Mouse (Mus musculus) ES-Bruce4 (cell line): ENCODE data around the gene Trnau1ap.

Source experiments
- CTCF ChIP-seq: IDR thresholded peaks from one replicate; pipeline ENCODE4 v1.8.1; 2011; ENCODE audit warnings: low read depth, low read length
- POLR2A ChIP-seq: IDR thresholded peaks from one replicate; pipeline ENCODE4 v1.8.1; 2011; ENCODE audit warnings: low read length; ENCODE audit not compliant: insufficient read depth

DNA sequence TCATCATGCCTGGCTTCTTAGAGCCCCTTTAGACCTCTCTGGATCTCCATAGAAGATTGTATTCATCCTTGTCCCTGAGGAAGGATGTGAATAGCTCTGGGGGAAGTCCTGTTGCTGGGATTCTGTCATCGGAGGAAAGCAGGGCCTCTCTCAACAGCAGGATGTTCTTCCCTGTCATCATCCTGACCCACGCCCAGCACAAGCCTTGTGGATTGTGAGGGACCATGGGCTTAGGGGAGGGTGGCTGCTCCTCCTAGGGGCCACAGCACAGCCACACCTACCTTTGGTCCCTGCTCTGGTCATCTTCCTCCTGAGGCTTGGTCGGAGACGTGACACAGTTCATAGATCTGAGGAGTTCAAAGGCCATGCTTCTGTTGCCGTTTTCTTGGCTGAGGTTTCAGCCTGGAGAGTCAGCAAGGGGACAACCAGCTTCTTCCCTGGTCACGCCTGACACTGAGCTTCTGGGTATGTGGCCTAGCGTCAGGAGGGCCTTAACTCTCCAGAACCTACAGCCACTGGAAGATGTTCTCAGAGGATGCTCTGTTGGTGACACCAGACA, 35.6 kb downstream of the Trnau1ap start:
- TF ChIP-seq CTCF (no peak), POLR2A (no peak)
